Mouse (Mus musculus): ENCODE data around the gene Cd81.
A peak's percentile ranks its signal among the peaks of the same experiment; 100 is the strongest.

DNA sequence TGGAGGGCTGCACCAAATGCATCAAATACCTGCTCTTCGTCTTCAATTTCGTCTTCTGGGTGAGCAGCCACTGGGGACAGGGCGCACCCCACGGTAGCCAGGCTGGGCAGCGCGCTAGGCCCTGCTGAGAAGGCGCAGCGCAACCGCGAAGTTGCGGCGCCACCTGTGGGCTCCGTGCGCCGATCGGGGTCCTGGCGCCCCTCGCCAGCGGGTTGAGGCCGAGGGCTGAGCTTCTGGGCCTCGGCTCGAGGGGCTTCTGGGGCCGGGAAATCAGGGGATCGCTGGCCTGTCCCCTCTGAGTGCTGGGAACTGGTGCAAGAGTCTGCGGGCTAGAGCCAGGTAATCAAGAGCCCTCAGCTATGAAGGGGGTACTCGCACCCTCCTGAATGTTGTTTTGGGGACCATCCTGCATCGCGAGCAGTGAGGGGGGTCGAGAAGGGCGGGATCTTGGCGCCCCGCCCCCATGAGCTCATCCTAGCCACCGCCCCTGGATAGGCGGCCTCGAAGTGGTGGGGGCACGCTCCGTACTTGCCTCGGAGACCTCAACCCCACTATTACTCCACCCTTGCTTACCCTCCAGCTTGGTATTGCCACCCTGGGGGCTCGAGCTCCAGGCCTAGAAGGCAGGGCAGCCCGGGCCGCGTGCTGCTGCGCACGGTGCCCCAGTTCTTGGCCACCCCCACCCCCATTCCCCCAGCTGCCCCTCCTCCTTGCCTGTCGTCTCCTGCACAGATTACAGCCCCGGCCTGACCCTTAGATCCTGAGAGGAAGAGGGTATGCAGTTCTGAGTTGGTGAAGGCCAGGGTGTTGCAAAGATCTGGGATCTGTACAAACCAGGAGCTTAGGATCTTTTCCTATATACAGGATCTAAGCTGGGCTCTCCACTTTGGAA is 715 bp downstream of the Cd81 start:
- TF ChIP-seq CTCF (conservative IDR thresholded peaks at IDR 0.05; ENCODE audit: insufficient read depth, insufficient read length, low read depth, low read length): 0 out of 2 replicates have a peak, but pooled peaks have one; percentile 21
- no peak for TF ChIP-seq POLR2A (IDR thresholded peaks at IDR 0.05; ENCODE audit: low read depth, low read length)
